In the genomic region with DNA sequence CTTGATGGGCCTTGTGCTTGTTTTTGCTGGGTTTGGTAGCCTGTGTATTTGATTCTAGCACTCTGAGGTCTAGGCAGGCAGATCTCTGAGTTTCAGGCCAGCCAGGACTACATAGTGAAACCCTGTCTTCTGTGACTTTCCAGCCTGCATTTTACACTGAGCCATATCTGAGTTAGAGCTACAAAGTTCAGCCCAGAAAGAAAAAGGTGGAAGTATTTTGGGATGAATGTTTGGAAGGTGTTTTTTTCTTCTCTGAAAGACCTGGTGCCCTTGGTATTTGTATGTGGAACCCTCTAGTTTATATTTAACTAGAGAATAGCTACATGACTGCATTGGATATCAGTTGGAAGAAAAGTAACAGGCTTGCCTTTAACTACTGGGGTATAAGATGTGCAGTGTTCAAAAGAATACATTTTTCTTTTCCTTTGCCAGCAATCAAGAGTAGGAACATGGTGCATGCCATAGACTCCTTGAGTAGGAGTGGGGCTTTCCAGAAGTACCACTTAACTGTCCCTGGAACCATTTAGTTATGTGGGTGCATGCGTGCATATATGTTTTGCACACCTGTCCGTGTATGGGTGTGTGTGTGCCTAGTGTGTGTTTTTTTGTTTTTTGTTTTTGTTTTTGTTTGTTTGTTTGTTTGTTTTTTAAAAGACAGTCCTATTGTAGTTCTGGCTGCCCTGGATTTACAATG, we compare ENCODE assay signal across 16 mouse cellular contexts.
A peak's percentile ranks its signal among the peaks of the same experiment; 100 is the strongest.
DNase-seq lines count a peak whose midpoint lies in the region; ATAC-seq and TF ChIP-seq lines count a peak whose summit lies in the region.
"Had no signal": no experiment of that assay in that cellular context is flagged by ENCODE, and none has a peak within 500 bp of the region (broad histone marks: within the 10 kb centered on the region; RNA-seq: fewer than 3 reads in every experiment).

No protein-coding gene starts in this region.

- H3K27ac ChIP-seq in heart, embryonic 15.5 days: 0 out of 2 replicates have a peak overlapping the region, but pooled peaks have one; percentile 31
- H3K27ac ChIP-seq in heart, embryonic 12.5 days (ENCODE audit: poor library complexity, severe bottlenecking): no peak overlapping the region
- peak overlapping the region; percentile 38 for H3K27ac ChIP-seq in kidney, postnatal 0 days
- no peak overlapping the region for H3K27ac ChIP-seq in kidney, embryonic 14.5 days (ENCODE audit: low read depth, low read length)
- peak overlapping the region; percentile 99 for H3K27ac ChIP-seq in MEL (ENCODE audit: control insufficient read depth, low read depth, low read length)
- H3K27ac ChIP-seq in liver, embryonic 15.5 days (replicated peaks): peak overlapping the region; percentile 72
- H3K27ac ChIP-seq in forebrain, embryonic 11.5 days (ENCODE audit: low read depth, low read length): no peak overlapping the region
- H3K27ac ChIP-seq: hindbrain, embryonic 13.5 days; midbrain, embryonic 12.5 days had no signal

- TF ChIP-seq EP300 in MEL (IDR thresholded peaks at IDR 0.05; ENCODE audit: low read depth in 1 of 2, low read length in 2 of 2): no peak

- no peak for TF ChIP-seq CTCF in kidney, postnatal 0 days (IDR thresholded peaks at IDR 0.05; ENCODE audit: low read depth)
- no peak for TF ChIP-seq CTCF in MEL (IDR thresholded peaks at IDR 0.05 in 2 of 3, conservative IDR thresholded peaks at IDR 0.05 in 1 of 3; ENCODE audit: control insufficient read depth in 1 of 3, insufficient read depth in 1 of 3, low read depth in 2 of 3, low read length in 3 of 3, poor library complexity in 1 of 3, severe bottlenecking in 1 of 3)

- H3K36me3 ChIP-seq in heart, embryonic 15.5 days: no peaks in the 10 kb centered on the region
- no peaks in the 10 kb centered on the region for H3K36me3 ChIP-seq in heart, embryonic 12.5 days
- no peaks in the 10 kb centered on the region for H3K36me3 ChIP-seq in kidney, postnatal 0 days (ENCODE audit: insufficient read depth, low read length)
- H3K36me3 ChIP-seq in kidney, embryonic 14.5 days (ENCODE audit: control insufficient read depth, insufficient read depth, low read length): no peaks in the 10 kb centered on the region
- H3K36me3 ChIP-seq in MEL (ENCODE audit: control insufficient read depth in 1 of 2, insufficient read depth in 2 of 2, low read length in 2 of 2): peaks cover 7 to 89% of the 10 kb centered on the region in 2 experiments
- no peaks in the 10 kb centered on the region for H3K36me3 ChIP-seq in liver, embryonic 15.5 days (replicated peaks)
- H3K36me3 ChIP-seq in forebrain, embryonic 11.5 days (ENCODE audit: control insufficient read depth, insufficient read depth, low read length): no peaks in the 10 kb centered on the region
- H3K36me3 ChIP-seq: hindbrain, embryonic 13.5 days; midbrain, embryonic 12.5 days; stomach, embryonic 15.5 days had no signal

- no peak overlapping the region for H3K9ac ChIP-seq in heart, embryonic 15.5 days
- no peak overlapping the region for H3K9ac ChIP-seq in heart, embryonic 12.5 days
- H3K9ac ChIP-seq in kidney, postnatal 0 days (ENCODE audit: low read depth, low read length): no peak overlapping the region
- no peak overlapping the region for H3K9ac ChIP-seq in kidney, embryonic 14.5 days (ENCODE audit: low read depth, low read length)
- no peak overlapping the region; the same call in 1 of the 2 replicates for H3K9ac ChIP-seq in MEL (ENCODE audit: control insufficient read depth, low read depth, low read length, poor library complexity, severe bottlenecking)
- no peak overlapping the region for H3K9ac ChIP-seq in liver, embryonic 15.5 days
- no peak overlapping the region for H3K9ac ChIP-seq in forebrain, embryonic 11.5 days (ENCODE audit: low read length)
- H3K9ac ChIP-seq: hindbrain, embryonic 13.5 days; midbrain, embryonic 12.5 days; stomach, embryonic 15.5 days had no signal

- no peak for TF ChIP-seq RAD21 in MEL (IDR thresholded peaks at IDR 0.05; ENCODE audit: low read depth, low read length)

- H3K27me3 ChIP-seq in heart, embryonic 15.5 days: no peaks in the 10 kb centered on the region
- H3K27me3 ChIP-seq in heart, embryonic 12.5 days (replicated peaks): no peaks in the 10 kb centered on the region
- no peaks in the 10 kb centered on the region for H3K27me3 ChIP-seq in kidney, postnatal 0 days (ENCODE audit: insufficient read depth, low read length)
- H3K27me3 ChIP-seq in kidney, embryonic 14.5 days (ENCODE audit: control insufficient read depth, insufficient read depth, low read length): no peaks in the 10 kb centered on the region
- no peaks in the 10 kb centered on the region for H3K27me3 ChIP-seq in MEL (ENCODE audit: control insufficient read depth in 1 of 2, insufficient read depth in 2 of 2, low read length in 2 of 2)
- H3K27me3 ChIP-seq in liver, embryonic 15.5 days: no peaks in the 10 kb centered on the region
- H3K27me3 ChIP-seq in forebrain, embryonic 11.5 days (ENCODE audit: control insufficient read depth, insufficient read depth, low read length): no peaks in the 10 kb centered on the region
- H3K27me3 ChIP-seq: hindbrain, embryonic 13.5 days; midbrain, embryonic 12.5 days; stomach, embryonic 15.5 days had no signal

- TF ChIP-seq POLR2A in MEL (IDR thresholded peaks at IDR 0.05; ENCODE audit: control insufficient read depth in 1 of 2, insufficient read depth in 1 of 2, low read depth in 1 of 2, low read length in 2 of 2, poor library complexity in 1 of 2): no peak

- peaks cover 49% of the 10 kb centered on the region for H3K4me1 ChIP-seq in heart, embryonic 15.5 days (replicated peaks)
- H3K4me1 ChIP-seq in heart, embryonic 12.5 days (replicated peaks): peaks cover 66% of the 10 kb centered on the region
- no peaks in the 10 kb centered on the region for H3K4me1 ChIP-seq in kidney, postnatal 0 days (replicated peaks; ENCODE audit: insufficient read depth, low read length)
- peaks cover 43% of the 10 kb centered on the region for H3K4me1 ChIP-seq in kidney, embryonic 14.5 days (ENCODE audit: control insufficient read depth, insufficient read depth, low read length)
- peaks cover 47 to 57% of the 10 kb centered on the region in 2 experiments for H3K4me1 ChIP-seq in MEL (ENCODE audit: control insufficient read depth in 1 of 2, insufficient read depth in 2 of 2, low read length in 2 of 2)
- H3K4me1 ChIP-seq in liver, embryonic 15.5 days (replicated peaks): peaks cover 95% of the 10 kb centered on the region
- H3K4me1 ChIP-seq in forebrain, embryonic 11.5 days (replicated peaks; ENCODE audit: control insufficient read depth, insufficient read depth, low read length): no peaks in the 10 kb centered on the region
- H3K4me1 ChIP-seq: midbrain, embryonic 12.5 days had no signal

- H3K9me3 ChIP-seq in heart, embryonic 15.5 days (replicated peaks): no peaks in the 10 kb centered on the region
- no peaks in the 10 kb centered on the region for H3K9me3 ChIP-seq in heart, embryonic 12.5 days (replicated peaks)
- no peaks in the 10 kb centered on the region for H3K9me3 ChIP-seq in kidney, postnatal 0 days (replicated peaks; ENCODE audit: low read length)
- H3K9me3 ChIP-seq in kidney, embryonic 14.5 days (ENCODE audit: control insufficient read depth, low read length): no peaks in the 10 kb centered on the region
- no peaks in the 10 kb centered on the region for H3K9me3 ChIP-seq in MEL (replicated peaks; ENCODE audit: insufficient read depth, low read length)
- H3K9me3 ChIP-seq in liver, embryonic 15.5 days (replicated peaks): no peaks in the 10 kb centered on the region
- H3K9me3 ChIP-seq in forebrain, embryonic 11.5 days (ENCODE audit: control insufficient read depth, low read length): no peaks in the 10 kb centered on the region
- H3K9me3 ChIP-seq: hindbrain, embryonic 13.5 days; midbrain, embryonic 12.5 days; stomach, embryonic 15.5 days had no signal

- peaks cover 58% of the 10 kb centered on the region for H3K79me2 ChIP-seq in MEL (ENCODE audit: control insufficient read depth, insufficient read depth, low read length, poor library complexity)

- WGBS in heart, embryonic 15.5 days: 89% methylated on average over 2 of the region's 2 CpGs
- WGBS in heart, embryonic 12.5 days: 92% methylated on average over 2 of the region's 2 CpGs
- 88% methylated on average over 2 of the region's 2 CpGs for WGBS in kidney, postnatal 0 days
- 90% methylated on average over 2 of the region's 2 CpGs for WGBS in kidney, embryonic 14.5 days
- WGBS in liver, embryonic 15.5 days (ENCODE audit: insufficient replicate concordance): 68% methylated on average over 2 of the region's 2 CpGs
- WGBS in forebrain, embryonic 11.5 days: 94% methylated on average over 2 of the region's 2 CpGs

- no peak for ATAC-seq in heart, embryonic 15.5 days (replicated peaks; ENCODE audit: insufficient number of reproducible peaks, insufficient read depth, low FRiP score, low read depth)
- ATAC-seq in heart, embryonic 12.5 days (ENCODE audit: insufficient number of reproducible peaks, low FRiP score): no peak
- no peak for ATAC-seq in kidney, postnatal 0 days (replicated peaks; ENCODE audit: low FRiP score, low read depth)
- no peak for ATAC-seq in kidney, embryonic 14.5 days (ENCODE audit: low FRiP score, low TSS enrichment)
- no peak for ATAC-seq in liver, embryonic 15.5 days (ENCODE audit: insufficient read depth)
- ATAC-seq in forebrain, embryonic 11.5 days (replicated peaks; ENCODE audit: low FRiP score): no peak

- no peak overlapping the region for H3K4me3 ChIP-seq in heart, embryonic 15.5 days
- H3K4me3 ChIP-seq in heart, embryonic 12.5 days: no peak overlapping the region
- H3K4me3 ChIP-seq in kidney, postnatal 0 days (replicated peaks; ENCODE audit: low read depth, low read length): no peak overlapping the region
- H3K4me3 ChIP-seq in kidney, embryonic 14.5 days (ENCODE audit: low read length): no peak overlapping the region
- H3K4me3 ChIP-seq in MEL (ENCODE audit: control insufficient read depth in 1 of 2, insufficient read depth in 1 of 2, low read depth in 2 of 2, low read length in 2 of 2): no peak overlapping the region
- no peak overlapping the region for H3K4me3 ChIP-seq in liver, embryonic 15.5 days (replicated peaks)
- H3K4me3 ChIP-seq in forebrain, embryonic 11.5 days (ENCODE audit: low read depth, low read length): no peak overlapping the region
- H3K4me3 ChIP-seq: hindbrain, embryonic 13.5 days; midbrain, embryonic 12.5 days; myocyte; stomach, embryonic 15.5 days had no signal

- no peak overlapping the region for H3K4me2 ChIP-seq in heart, embryonic 15.5 days
- H3K4me2 ChIP-seq in heart, embryonic 12.5 days: no peak overlapping the region
- no peak overlapping the region for H3K4me2 ChIP-seq in kidney, postnatal 0 days (ENCODE audit: low read length)
- no peak overlapping the region for H3K4me2 ChIP-seq in kidney, embryonic 14.5 days (replicated peaks; ENCODE audit: low read depth, low read length)
- peak overlapping the region; percentile 18; the same call in 1 of the 2 replicates for H3K4me2 ChIP-seq in liver, embryonic 15.5 days
- no peak overlapping the region for H3K4me2 ChIP-seq in forebrain, embryonic 11.5 days (ENCODE audit: low read depth, low read length, severe bottlenecking)
- H3K4me2 ChIP-seq: hindbrain, embryonic 13.5 days; midbrain, embryonic 12.5 days; stomach, embryonic 15.5 days had no signal

- DNase-seq in kidney, postnatal 0 days (ENCODE audit: low spot score): no peak
- no peak for DNase-seq in MEL (ENCODE audit: low read depth, low spot score)
- no peak for DNase-seq in forebrain, embryonic 11.5 days (ENCODE audit: low spot score)
- DNase-seq: cerebellum, adult 11 months; cerebellum, postnatal 25 days; gastrocnemius, postnatal 25 days; layer of hippocampus, postnatal 36 days; thymus, postnatal 25 days had no signal

TF ChIP-seq in MEL, 35 proteins besides CTCF, POLR2A, EP300 and RAD21 (continues in another document):
- no peak for TF ChIP-seq NELFE (IDR thresholded peaks at IDR 0.05; ENCODE audit: low read depth, low read length)

Comparison
In these comparisons a context has a peak if more than half of its experiments do, and no peak if none do; other contexts are left out.
1. H3K27ac ChIP-seq: peak in heart, embryonic 15.5 days (single experiment), kidney, postnatal 0 days (single experiment), MEL (single experiment) and liver, embryonic 15.5 days (single experiment); none in heart, embryonic 12.5 days (single experiment), kidney, embryonic 14.5 days (single experiment) and forebrain, embryonic 11.5 days (single experiment).